Mouse (Mus musculus) small intestine, adult 2 months (tissue): ENCODE results near the gene Ppp2r2c.

Experiments used
- CTCF ChIP-seq: fragments of 200-500 bp; IDR thresholded peaks from 2 replicates; pipeline ENCODE4 v1.5.1; 2012; ENCODE audit warnings: low read depth, mild to moderate bottlenecking, control low read depth, inconsistent platforms, low read length, moderate library complexity, mixed read lengths; ENCODE audit not compliant: insufficient replicate concordance, insufficient read length; ENCODE audit errors: extremely low read depth
- POLR2A ChIP-seq: fragments of 200-500 bp; IDR thresholded peaks from 2 replicates; pipeline ENCODE4 v1.6.1; 2012; ENCODE audit warnings: low read depth, mild to moderate bottlenecking, control low read depth, inconsistent platforms, low read length, moderate library complexity

- TF ChIP-seq CTCF (no peak), POLR2A (no peak)
These were observed 9.3 kb downstream of the Ppp2r2c start for GRCm38 (mm10) chr5:36877641-36878040.
